Mouse (Mus musculus) monocyte, adult 2 months (primary cell): ENCODE measurements around the gene H3f3b.

Source experiments
- DNase-seq, 2 experiments: peaks; one replicate each; pipeline ENCODE4 v3.0.0; 2022; ENCODE audit warnings: low spot score in 2 of 2, low read depth in 1 of 2

Gene H3f3b

GRCm38 (mm10) chr11:116049610-116050009, 21.8 kb upstream of the H3f3b start:
- no peak for DNase-seq

GRCm38 (mm10) chr11:116045173-116045572, 17.4 kb upstream of the H3f3b start:
- no peak for DNase-seq

- DNase-seq, result no peak
Measured at GRCm38 (mm10) chr11:116043286-116043685, 15.5 kb upstream of the H3f3b start.

GRCm38 (mm10) chr11:116042372-116043138, 14.8 kb upstream of the H3f3b start:
- no peak for DNase-seq

GRCm38 (mm10) chr11:116041833-116042232, 14.1 kb upstream of the H3f3b start:
- no peak for DNase-seq

- no peak for DNase-seq
Measured at GRCm38 (mm10) chr11:116040593-116040992, 12.8 kb upstream of the H3f3b start.

GRCm38 (mm10) chr11:116037826-116038225, 10.1 kb upstream of the H3f3b start:
- no peak for DNase-seq

- DNase-seq, result no peak
Measured at GRCm38 (mm10) chr11:116036671-116037070, 8.9 kb upstream of the H3f3b start.

GRCm38 (mm10) chr11:116034584-116034983, 6.8 kb upstream of the H3f3b start:
- no peak for DNase-seq

GRCm38 (mm10) chr11:116030898-116031845, 3.4 kb upstream of the H3f3b start:
- peak; percentile 38 to 53 for DNase-seq

- peak; percentile 90 to 94 for DNase-seq
Measured at GRCm38 (mm10) chr11:116030088-116030897, 2.5 kb upstream of the H3f3b start, which contains the start of gene Unk. Unk (plus strand) TSS chr11:116030322.

- no peak for DNase-seq
Measured at GRCm38 (mm10) chr11:116029086-116029865, 1.5 kb upstream of the H3f3b start.

- DNase-seq, result no peak
Measured at GRCm38 (mm10) chr11:116028177-116028865, 559 bp upstream of the H3f3b start.

- no peak for DNase-seq
Measured at GRCm38 (mm10) chr11:116025056-116025845, 2.5 kb downstream of the H3f3b start.

- DNase-seq, result peak; percentile 95 to 96
Measured at GRCm38 (mm10) chr11:116024356-116024808, 3.4 kb downstream of the H3f3b start.

- no peak for DNase-seq
Measured at GRCm38 (mm10) chr11:116023771-116024355, 3.9 kb downstream of the H3f3b start.

- DNase-seq, result peak in 1 of 2 experiments; percentile 14
Measured at GRCm38 (mm10) chr11:116023074-116023770, 4.5 kb downstream of the H3f3b start.
